Mouse (Mus musculus): Measurements from ENCODE around the gene Mmel1.
A peak's percentile ranks its signal among the peaks of the same experiment; 100 is the strongest.

Gene Mmel1

DNA sequence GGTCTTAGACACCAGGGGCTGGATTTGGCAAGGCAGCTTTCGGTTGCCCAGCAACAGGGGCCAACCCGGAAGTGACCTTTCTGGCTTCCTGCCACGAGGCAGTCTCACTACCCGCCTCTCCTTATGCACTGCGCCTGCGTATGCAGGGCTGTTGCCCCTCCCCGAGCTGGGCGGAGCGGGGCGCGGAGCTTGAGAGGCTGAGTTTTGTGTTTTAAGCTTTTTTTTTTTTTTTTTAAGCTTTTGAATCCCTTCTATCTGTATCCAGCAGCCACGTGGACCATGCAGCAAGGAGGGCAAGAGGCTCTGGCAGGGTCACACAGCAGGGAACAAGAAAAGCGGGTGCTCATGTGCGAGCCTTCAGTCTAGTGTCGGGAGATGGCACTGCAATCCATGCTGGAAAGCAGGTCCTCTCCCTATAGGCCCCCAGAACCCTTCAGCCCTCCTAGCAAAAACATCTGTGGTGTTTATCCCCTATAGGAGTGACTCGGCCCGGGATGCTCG, 5.1 kb upstream of the Mmel1 start:
- peak; percentile 98 for DNase-seq (ENCODE audit: low spot score)

DNA sequence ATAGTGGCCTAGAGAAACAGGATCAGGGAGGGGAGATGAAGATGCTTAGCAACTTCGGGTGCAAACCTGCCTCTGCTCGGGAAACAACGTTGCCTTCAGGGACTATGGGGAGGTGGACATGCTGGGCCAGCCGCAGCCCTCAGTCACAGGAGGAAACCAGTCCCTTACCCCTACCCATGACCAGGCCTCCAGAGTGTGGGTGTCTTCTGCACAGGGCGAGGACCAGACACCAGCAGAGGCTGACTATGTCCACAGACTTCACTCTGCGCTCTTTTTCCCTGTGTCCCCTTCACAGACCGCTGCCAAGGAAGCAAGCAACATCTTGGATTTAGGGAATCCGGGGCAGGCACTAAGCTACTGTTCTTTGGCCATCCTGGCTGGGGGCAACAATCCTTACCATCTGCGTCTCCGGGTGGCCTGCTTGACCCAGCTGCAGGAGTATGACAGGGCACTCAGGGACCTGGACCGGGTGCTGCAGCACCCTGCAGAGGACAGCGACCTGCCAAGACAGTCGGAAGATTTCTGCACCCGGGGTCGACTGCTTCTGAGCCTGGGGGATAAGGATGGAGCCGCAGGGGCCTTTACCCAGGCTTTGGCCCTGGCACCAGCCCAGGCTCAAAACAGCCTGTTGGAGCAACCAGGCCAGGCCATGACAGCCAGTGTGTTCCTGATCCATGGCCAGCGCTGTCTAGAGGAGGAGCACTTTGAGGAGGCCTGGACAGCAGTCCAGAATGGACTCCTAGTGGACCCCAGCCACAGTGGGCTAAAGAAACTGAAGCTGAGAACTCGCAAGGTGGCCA, 4.2 kb upstream of the Mmel1 start:
- no peak for DNase-seq (ENCODE audit: low spot score)

DNA sequence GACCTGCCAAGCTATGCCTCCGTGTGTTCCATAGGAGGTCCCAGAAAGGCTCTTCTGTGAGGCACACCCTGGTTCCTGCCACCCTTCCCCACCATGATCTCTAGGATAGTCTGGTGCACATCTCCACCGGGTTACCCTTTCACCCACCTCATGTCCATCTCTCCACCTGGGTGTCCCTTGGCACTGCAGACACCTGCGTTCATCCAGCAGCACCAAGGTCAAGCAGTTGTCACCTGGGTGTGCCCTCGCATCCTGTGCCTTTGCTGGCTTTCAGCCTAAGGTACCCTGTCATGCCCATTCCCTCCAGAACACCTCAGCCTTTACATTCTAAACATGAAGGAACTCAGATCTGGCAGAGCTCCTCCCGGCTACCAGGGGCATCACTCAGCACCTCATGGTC, 3.0 kb upstream of the Mmel1 start:
- no peak for DNase-seq (ENCODE audit: low spot score)

DNA sequence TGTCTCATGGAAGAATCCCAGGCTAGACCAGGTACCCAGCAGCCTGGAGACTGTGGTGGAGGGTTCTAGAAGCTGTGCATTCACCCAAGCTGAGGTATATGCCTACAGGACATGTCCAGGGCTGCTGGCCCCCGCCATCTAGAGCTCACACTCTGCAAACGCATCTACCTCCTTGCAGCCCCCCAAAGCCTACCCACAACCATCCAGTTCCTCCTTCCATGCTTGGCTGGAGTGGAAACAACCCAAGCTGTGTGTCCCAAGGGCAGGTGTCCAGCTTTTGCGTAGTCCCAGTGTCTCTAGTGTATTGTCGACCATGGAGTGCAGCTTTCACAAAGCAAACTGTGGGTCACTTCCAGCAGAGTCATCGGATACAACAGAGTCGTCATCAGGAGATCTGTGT, 2.1 kb upstream of the Mmel1 start:
- DNase-seq (ENCODE audit: low spot score), result no peak

DNA sequence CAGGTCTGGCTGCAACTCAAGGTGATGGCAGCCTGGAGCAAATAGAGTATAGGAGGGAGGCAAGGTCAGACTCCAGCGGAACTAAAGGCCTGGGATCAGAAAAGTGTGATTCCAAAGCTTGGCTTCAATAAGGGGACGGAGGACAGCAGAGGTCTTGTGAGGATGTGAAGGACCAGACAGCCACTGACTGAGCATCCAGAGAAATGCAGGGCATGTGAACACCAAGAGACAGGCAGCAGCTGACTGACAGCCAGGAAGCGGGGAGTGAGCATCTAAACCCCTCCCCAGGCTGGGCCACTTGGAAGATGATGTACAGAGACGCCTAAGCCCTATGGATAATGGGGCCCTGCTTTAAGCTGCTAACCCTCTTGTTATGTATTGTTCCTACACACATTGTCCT, 1.3 kb downstream of the Mmel1 start:
- no peak for DNase-seq (ENCODE audit: low spot score)

DNA sequence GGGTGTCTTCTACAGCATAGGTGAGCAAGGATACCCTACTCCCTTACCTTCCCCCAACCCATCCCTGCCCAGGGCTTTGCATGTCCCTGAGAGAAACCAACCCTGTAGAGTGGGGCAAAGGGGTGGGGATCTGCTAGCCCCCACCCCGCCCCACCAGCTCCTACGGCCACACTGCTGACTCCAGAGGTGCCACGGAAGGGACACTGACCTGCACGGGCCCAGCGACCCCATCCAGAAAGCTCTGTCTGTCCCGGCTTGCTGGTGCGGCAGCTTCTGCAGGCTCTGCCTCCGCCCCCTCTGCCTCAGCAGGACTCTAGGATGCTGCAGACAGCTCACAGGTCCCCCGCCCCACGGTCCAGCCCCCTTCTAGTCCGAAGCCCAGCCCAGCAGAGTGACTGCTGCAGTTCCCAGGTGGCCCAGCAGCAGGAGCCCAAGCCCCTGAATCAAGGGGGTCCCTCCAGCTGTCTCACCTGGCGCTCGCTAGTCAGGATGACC, 2.4 kb downstream of the Mmel1 start:
- peak; percentile 68 for DNase-seq (ENCODE audit: low spot score)

DNA sequence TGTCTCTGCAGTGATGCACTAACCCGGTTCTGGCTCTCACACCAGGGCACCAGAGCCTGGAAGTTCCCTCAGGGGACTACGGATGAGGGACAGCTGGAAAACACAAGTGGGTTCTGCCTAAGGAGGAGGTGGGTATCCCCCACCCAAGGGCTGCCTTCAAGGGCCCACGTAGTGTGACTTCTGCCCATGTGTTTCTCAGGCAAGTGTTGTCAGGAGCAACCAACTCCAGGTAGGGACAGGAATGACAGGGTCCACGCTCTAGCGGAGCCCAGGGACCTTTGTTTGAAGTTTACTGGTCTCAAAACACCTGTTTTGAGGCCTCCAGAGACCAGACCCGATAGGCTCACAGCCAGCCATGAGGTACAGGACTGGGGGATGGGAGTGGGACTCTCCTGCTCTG, 3.8 kb downstream of the Mmel1 start:
- no peak for DNase-seq (ENCODE audit: low spot score)

DNA sequence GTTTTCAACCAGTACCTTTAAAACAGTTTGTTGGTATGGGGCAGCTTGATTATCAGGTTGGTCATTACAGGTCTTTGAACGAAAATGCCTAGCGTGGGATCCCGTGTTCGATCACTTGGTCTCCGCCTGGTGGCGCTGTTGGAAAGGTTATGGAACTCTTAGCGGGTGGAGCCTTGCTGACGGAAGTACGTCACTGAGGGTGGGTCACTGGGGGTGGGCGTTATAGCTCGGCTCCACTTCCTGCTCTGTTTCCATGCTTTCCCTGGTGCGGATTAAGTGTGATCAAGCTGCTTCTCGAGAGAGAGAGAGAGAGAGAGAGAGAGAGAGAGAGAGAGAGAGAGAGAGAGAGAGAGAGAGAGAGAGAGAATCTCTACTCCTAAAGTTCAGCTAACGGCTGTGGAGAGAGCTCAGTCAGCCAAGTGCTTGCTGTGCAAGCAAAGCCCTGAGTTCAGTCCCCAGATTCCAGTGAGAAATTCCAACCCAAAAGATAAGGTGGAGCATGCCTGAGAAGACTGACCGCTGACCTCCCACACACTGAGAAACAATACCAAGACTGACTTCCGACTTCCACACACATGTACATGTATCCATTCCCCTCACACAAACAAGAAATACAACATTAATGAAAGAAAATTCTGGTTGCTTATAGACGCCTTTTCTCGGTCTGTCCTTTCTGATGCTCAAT, 8.6 kb downstream of the Mmel1 start:
- DNase-seq (ENCODE audit: low spot score), result peak; percentile 98

DNA sequence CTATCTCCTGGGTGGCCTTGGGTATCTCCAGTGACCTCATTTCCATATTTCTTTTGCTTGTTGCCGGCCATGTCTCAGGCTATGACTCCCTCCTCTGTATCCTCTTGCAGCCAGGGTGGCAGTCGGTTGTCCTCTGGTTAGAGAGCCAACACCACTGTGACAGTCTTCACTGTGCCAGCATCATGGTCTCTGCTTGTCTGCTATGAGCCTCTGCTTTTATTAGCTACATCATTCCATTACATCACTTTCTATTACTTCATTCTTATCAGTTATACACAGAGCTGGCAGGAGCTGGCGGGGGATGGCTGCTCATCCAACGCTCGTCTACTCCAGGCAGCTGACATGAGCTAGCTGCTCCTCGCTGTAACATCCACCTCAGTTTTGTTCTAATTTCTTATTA, 11.3 kb downstream of the Mmel1 start:
- DNase-seq (ENCODE audit: low spot score), result no peak

DNA sequence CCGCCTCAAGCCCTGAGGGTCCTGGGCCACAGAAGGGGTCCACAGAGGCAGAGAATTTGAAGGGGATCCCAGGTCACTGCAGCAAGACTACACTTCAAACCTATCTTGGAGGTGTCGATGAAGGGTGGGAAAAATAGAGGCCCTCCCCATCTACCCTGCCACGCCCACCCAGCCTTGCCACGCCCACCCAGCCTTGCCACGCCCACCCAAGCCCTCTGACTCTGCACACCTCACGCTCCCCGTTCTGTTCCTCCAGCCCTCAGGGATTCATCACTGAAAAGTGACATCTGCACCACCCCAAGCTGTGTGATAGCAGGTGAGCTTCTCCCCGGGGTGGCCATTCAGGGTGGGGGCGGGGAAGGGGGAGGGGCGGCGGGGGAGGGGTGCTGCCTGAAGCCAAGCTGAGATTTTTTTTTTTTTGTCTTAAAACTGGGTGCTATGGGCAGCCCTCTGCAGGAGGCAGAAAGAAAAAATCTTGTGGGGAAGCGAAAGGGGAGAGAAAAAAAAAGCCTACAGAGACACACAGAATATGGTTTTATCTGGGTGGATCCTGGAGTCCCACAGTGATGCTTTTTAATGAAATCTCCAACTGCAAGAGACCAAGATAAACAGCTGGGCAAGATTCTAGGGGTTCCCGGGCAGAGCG, 12.8 kb downstream of the Mmel1 start:
- DNase-seq (ENCODE audit: low spot score), result no peak

DNA sequence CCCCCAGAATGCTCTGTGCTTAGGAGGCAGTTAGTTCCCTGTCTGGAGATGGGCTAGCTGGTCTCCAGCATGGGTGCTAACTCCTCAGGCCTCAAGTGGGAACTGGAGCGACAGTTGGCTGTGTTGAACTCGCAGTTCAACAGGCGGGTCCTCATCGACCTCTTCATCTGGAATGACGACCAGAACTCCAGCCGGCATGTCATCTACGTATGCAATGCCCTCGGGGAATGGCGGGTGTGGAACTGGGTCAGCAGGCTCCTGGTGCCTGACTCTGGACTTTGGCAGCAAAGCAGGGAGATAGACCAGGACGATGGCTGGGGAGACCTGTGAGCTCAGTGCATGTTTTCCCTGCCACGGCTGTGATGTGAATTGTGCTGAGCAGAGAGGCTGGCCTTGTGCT, 16.0 kb downstream of the Mmel1 start:
- DNase-seq (ENCODE audit: low spot score), result no peak

DNA sequence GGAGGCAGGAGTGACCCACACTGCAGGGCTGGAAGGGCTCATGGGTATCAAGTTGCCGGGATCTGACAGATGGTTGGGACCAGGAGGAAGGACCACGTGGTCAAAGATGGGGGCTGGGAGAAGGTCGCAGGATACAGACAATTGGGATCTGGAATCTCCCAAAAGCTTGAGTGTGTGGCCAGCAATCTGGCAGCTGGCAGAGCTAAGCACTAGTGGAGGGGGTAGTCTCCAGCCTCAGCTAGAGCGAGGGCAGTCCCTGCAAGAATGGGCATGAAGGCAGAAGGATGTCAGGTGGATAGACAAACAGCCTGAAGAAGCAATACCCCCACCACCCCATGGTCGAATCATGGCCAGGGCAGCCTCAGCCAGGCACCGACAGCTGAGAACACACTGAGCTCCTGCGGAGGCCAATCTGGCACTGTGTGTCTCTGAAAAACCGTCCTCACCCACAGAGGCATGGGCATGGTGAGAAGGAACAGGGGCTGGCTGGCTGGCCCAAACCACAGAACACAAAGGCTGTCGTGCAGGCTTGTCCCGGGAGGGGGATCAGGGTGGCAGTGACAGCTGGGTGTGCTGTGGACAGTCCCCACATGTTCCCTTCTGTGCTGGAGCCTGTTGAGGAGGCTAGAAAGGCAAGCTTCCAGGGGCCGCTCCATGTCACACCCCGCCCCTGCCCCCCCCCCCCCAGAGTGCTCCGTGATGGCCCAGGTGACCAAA, 17.6 kb downstream of the Mmel1 start:
- no peak for DNase-seq (ENCODE audit: low spot score)

DNA sequence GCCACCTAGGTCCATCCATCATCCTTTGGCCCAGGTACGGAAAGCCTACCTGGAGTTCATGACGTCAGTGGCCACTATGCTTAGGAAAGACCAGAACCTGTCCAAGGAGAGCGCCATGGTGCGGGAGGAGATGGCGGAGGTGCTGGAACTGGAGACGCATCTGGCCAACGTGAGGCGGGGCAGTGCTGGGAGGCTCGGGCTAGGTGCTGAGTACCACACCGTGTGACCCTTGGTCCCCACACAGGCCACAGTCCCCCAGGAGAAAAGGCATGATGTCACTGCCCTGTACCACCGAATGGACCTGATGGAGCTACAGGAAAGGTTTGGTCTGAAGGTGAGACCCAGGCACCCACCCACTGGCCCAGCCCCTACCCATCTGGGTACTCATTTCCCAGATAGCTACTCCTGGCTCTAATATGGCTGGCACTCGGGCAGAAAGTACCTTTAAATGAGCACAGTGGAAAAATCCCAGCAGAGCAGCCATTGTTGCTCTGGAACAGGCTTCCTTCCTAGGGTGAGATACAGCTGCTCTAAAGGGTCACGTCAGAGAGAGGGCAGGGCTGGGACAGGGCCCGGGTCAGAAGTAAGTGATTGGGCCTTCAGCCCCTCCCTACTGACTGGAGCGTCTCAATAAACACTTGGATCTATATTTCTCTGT, 18.3 kb downstream of the Mmel1 start:
- DNase-seq (ENCODE audit: low spot score), result no peak

DNA sequence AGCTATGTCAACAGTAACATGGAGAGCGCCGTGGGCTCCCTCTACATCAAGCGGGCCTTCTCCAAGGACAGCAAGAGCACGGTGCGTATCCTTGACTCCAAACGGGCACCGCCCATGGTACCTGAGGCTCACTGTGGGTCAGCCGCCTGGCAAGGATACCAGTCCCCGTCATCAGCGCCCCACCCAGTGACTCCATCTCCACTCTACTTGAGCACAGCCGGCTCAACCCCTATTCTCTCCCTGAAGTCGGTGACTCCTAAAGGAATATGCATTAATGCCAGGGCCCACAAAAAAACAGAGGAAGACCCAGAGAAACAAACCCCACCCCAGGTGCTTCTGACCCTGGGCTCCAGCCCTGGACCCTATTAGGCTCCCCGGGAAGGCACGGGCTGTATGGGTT, 21.5 kb downstream of the Mmel1 start:
- no peak for DNase-seq (ENCODE audit: low spot score)

DNA sequence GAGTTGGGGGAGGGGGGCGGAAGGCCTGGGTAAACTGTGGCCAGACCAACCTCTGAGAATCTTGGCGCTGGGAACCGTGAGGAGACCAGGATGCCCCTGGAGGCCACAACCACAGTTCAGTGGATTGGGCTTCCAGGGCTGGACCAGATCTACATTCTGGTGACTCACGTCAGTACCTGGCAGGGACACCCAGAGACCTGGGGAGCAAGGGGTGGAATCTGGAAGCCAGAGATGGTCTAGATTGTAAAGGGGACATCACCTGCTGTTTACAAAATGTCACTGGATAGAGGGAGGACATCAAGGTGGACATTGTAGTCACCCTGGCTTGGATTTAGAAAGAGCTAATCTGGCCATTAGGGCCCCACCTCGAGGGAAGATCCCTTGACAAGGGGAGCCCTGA, 26.2 kb downstream of the Mmel1 start:
- DNase-seq (ENCODE audit: low spot score), result no peak

DNA sequence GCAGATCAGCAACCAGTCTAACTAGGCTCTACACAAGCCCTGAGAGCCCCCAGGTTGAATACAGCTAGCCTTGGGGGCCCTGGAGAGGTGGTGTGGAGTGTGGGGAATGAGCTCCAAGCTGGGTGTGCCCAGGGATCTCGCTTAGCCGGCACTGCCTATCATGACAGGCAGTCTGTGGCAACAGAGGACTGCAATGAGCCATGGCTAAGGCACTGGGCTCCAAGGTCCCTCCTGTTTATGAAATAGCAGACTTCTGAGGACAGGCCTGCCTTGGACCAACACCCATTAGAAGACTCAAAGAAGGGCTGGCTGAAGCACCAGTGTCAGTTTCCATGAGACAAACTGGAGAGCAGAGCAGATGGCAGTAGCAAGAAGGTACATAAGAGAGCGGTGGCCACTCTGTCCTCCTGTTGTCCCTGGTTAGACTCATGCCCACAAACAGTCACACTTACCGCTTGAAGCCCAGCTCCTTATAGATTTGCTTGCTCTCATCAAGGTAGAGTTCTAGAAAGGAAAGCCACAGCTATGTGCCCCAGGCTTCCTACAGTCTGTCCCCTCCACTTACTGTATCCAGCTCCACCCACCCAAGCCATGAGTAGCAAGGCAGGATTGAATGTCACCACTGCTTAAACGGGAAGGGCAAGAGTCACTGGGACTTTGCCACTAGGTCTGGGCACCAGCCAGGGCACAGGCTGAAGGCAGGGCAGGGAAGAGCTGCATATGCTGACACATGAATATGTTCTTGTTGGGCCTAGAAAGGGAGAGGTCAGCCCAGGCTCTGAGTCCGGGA, 28.5 kb downstream of the Mmel1 start:
- no peak for DNase-seq (ENCODE audit: low spot score)

DNA sequence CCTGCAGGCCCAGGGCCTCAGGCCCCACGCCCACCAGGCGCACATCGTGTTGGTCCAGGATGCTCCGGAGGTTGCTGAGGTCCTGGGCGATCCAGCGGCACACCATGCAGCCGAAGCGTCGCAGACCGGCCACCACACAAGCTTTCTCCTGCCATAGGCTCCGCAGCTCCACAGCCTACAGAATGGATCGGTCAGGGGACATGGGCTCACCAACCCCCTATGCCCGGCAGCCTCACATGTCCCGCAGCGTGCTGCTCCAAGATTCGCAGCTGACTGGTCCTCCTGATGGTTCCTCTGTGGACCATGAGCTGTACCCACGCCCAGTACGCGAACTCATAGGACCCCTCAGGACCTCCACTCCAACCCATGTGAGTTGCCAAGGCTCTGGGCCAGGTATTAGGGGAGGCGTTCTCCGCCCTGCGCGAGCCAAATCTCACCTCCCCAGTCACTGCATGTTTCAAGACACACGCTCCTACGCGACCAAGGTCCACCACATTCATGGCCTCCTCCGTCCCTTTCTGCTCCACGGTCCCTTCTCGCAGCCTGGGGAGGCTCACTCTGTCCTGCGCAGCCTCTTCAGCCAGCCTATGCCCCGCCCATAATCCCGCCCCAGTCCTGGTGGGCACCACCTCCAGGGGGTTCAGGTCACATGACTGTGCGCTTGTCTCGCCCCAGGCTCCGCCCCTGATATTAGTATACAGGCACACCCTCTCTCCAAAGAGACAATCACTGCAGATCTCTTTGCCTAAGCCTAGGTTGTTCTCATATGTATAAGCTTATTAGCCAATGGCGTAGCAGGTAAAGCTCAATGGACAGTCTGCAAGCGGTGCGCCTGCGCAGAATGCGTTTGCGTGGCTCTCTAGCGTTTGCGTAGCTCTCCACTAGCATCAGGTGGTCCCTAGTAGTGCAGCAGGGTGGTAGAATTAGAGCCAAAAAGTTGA, 29.4 kb downstream of the Mmel1 start, which contains the start of gene Fam213b:
Fam213b (minus strand) TSS at position 630 of the 941 bp plus-strand sequence.
- peak; percentile 96 for DNase-seq (ENCODE audit: low spot score)

DNA sequence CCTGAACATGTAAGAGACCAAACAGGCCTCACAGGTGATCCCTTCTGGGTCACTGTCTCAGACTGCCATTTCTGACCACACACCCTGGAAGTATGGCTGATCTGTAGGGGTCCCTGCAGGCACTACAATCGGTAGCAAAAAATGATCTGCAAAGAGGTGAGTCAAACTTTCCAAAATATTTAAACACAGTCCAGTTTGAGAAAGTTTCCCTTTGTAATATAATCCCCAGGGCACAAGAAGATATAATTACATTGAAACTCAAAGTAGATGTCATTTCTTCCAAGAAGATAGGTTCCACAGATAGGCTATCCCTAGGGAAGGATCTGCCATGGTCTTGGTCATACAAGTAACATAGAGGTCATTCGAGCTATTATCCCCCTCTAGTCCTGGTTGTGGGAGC, 33.0 kb downstream of the Mmel1 start:
- DNase-seq (ENCODE audit: low spot score), result no peak

DNA sequence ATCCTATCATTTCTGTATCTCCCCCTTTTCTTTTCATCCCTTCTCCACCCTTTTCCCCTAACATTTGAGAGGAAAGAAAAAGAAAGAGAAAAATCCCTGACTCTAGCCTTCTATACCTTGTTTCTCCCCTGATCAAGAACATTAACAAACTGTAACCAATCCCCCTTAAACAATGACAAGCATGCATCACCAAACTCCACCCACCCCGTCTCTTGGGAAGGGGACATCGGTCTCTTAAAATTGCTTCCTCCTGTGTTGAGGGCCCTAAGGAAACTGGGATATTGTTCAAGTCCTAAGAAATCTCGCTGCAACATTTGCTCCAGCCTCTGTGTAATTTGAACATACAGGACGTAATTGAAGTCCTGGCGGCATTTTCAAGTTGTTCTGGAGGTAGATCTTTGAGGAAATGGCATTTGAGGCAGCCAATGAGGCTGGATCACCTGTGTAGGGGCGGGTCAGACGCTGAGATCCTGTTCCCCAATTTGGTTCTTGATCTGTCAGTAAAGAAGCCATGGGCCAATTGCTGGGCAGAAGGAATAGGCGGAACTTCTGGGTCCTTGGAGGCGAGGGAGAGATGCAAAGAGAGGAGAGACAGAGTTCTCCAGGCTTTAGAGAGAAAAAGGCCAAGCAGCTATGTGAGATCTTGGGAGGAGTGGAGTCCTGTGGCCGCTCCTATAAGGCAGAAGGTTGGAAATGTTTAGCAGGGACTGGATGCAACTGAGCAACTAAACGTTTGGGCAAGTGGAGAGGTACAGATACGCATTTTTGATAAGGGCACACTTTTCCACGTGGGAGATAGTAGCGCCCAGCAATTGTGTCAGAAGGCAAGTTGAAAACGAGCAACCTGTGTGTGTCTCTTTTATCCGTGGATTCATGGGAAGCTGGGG, 35.0 kb downstream of the Mmel1 start:
- DNase-seq (ENCODE audit: low spot score), result peak; percentile 94
